Mouse (Mus musculus) CH12.LX (cell line): Measurements from ENCODE around the gene Alkbh3.

Source experiments
- CTCF ChIP-seq, 2 experiments: IDR thresholded peaks in 1 of 2; conservative IDR thresholded peaks in 1 of 2; 2 replicates each; pipeline ENCODE4 v1.5.1; 2011 to 2012; ENCODE audit warnings: low read depth in 2 of 2, low read length in 2 of 2, improper control_type of control experiment in 1 of 2, inconsistent platforms in 1 of 2, mild to moderate bottlenecking in 1 of 2, moderate library complexity in 1 of 2
- JUN ChIP-seq: IDR thresholded peaks from 2 replicates; pipeline ENCODE4 v1.6.1; 2011; ENCODE audit warnings: low read depth, mild to moderate bottlenecking, low read length, improper control_type of control experiment, moderate library complexity; ENCODE audit not compliant: insufficient read depth
- MXI1 ChIP-seq: IDR thresholded peaks from 2 replicates; pipeline ENCODE4 v1.6.1; 2011; ENCODE audit warnings: mild to moderate bottlenecking, low read depth, low read length, improper control_type of control experiment
- POLR2A ChIP-seq: IDR thresholded peaks from 2 replicates; pipeline ENCODE4 v1.6.1; 2011; ENCODE audit warnings: low read depth, mild to moderate bottlenecking, improper control_type of control experiment, low read length
- ZKSCAN1 ChIP-seq: IDR thresholded peaks from 2 replicates; pipeline ENCODE4 v1.6.1; 2012; ENCODE audit warnings: low read depth, inconsistent platforms, low read length, improper control_type of control experiment, borderline replicate concordance

DNA sequence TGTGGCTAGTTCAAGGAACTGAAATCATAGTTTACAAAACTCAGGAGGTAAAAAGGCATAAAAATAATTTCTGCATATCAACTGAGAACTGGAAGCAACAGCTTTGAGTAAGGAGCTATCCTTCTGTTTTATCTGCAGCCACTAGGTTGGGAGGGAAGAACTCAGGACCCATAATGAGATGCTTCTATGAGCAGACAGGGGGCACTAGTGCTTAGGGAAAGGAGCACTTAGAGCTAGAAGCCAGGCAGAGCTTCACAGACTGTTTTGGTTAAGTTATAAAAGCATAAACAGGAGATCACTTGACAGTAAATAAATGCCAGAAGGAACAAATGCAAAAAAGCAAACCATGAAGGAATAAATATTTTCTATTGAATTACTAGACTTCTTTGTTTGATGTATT is 44.2 kb upstream of the Alkbh3 start:
- TF ChIP-seq ZKSCAN1 (no peak), POLR2A (no peak), JUN (no peak), MXI1 (no peak), CTCF (conservative IDR thresholded peaks at IDR 0.05 in 1 of 2, IDR thresholded peaks at IDR 0.05 in 1 of 2; ENCODE audit: low read depth in 2 of 2, low read length in 2 of 2) (peak in 1 of 2 experiments; percentile 73; a peak in 3 of 4 replicates)
